Mouse (Mus musculus) urinary bladder, adult 18-20 months (tissue): Measurements from ENCODE around the gene Pom121l2.

Experiments used
- DNase-seq, 2 experiments: peaks; one replicate each; pipeline ENCODE4 v3.0.0; 2022; ENCODE audit warnings: low spot score in 2 of 2, mixed read lengths in 2 of 2

Gene Pom121l2

DNA sequence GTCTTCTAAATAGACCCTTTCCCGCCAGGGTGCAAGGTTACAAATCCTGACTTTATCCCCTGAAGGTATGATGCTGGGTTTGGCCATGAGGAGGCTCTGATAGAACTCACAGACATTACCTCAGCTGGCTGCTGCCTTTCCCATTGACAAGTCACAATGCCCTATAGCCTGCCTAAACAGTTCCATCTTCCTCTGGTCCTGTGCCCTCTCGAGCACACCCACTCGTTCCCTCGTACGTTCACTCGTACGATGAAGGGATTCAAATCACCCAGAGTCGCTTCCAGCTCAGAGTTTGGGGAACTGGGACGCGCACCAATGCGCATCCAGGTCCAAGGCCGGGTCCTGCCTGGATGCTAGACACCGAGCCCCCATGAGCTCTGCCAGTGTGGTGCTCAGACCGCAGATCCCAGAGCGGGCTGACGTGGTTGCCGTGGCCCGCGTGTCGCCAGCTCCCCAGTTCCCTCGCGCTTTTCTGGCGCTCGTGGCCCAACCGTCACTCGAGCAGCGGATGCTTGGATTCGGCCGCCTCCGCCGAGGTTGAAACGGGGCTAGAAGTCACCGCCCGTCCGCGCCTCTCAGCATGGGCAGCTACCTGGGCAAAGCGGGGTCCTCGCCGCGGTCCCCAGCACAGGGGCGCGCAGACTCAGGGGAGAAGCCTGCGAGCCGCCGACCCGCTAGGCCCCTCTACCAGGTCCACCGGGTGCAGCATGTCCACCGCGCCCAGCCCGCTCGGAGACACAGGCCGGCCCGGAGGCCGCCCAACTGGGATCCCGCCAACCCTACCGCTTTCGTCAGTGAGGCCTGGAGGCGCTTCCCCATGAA, at the start of gene Pom121l2:
Gene Pom121l2 (plus strand): TSS at position 214 of the 822 bp plus-strand sequence.
- peak; percentile 31 to 43 for DNase-seq

GRCm38 (mm10) chr13:21931740-21932139, 49.3 kb upstream of the Pom121l2 start:
- no peak for DNase-seq

DNA sequence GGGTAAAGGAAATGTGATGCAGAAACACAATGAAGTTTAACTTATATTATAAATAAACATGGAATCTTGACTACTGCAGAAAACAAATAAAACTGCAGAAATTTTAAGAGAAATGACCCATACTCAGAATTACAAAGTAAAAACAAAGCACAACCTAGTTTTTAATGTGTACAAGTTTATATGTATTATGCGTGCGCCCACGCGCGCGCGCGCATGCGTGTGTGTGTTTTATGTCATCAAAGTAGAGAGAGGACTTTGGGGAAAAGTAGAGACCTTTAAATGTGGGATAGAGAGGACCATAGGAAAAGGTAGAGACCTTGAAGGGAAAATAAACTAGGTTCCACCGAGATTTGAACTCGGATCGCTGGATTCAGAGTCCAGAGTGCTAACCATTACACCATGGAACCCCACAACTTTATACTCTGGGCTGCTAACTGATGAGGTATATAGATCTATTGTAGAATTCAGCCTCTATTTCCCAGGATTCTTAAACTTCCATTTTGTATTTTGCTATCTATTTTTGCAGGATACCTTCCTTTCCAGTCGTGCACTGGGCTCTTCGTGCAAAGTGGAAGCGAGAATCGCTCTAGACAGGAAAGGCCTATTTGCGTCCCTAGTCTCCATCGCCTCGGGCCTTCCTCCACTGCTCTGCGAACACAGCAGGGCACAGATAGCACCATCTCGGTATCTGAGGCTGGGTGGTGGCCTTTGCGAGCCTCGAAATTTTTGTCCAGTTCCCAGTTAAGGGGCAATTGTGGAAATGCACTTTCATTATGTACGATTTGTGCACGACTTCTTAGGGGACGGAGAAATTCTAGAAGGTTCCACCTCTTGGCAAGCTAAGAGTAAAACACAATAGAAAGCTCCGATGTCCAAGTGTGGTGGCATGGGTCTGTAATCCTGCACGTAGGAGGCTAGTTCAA, 47.1 kb upstream of the Pom121l2 start:
- DNase-seq = no peak

GRCm38 (mm10) chr13:21934982-21935791, 45.8 kb upstream of the Pom121l2 start:
- DNase-seq = peak in 1 of 2 experiments; percentile 21

- no peak for DNase-seq
Measured at GRCm38 (mm10) chr13:21935833-21936232, 45.2 kb upstream of the Pom121l2 start.

- no peak for DNase-seq
Measured at GRCm38 (mm10) chr13:21936968-21937367, 44.0 kb upstream of the Pom121l2 start.

DNA sequence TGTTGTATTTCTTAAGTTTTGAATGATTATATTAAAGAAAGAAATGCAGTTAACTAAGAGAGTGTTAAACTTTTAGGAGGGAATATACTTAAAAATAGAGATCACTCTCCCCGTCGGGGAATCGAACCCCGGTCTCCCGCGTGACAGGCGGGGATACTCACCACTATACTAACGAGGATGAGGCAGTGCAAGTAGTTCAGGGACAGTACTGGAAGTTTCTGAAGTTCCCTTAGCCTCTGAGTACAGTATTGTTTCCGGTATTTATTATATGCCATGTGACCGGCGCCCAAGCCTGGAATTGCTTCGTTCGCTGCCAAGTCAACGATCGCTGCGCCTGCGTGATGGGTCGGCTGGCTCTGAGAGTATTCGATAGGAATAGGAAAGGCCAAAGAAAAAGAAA, 40.8 kb upstream of the Pom121l2 start:
- peak; percentile 87 to 88 for DNase-seq

- peak; percentile 72 to 74 for DNase-seq
Measured at GRCm38 (mm10) chr13:21940811-21941321, 40.1 kb upstream of the Pom121l2 start.

DNA sequence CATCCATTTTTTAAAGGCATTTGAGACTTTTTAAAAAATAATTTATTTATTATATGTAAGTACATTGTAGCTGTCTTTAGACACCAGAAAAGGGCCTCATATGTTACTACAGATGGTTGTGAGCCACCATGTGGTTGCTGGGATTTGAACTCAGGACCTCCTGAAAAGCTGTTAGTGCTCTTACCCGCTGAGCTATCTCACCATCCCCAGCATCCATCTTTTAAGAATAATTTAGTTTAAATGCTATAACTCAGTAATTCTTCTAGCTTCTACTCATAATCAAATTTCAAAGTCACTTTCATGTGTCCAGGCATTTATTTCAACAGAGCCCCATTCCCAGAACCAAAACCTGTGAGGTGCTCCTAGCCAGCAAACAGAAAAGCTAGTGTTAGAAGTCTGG, 37.4 kb upstream of the Pom121l2 start:
- DNase-seq = no peak

DNA sequence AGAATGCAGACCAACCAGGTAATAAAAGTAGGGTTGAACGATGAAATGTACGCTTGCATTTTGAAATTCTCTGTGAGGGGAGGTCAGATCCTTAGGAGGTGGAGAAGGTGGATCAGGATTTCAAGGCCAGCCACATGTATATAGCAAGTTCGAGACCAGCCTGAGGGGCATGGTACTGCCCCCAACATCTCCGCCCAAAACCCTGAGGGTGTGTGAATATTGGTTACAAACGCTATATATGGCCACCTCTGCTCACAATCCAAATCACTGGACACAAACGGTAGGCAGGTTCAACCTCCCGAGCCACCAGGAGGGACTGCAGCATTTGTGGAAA, 36.4 kb upstream of the Pom121l2 start:
- DNase-seq = no peak

- peak; percentile 81 to 83 for DNase-seq
Measured at GRCm38 (mm10) chr13:21944926-21945740, 35.9 kb upstream of the Pom121l2 start, which contains the start of gene Zfp184. Gene Zfp184 (plus strand): TSS chr13:21945094.

GRCm38 (mm10) chr13:21969269-21969668, 11.7 kb upstream of the Pom121l2 start:
- no peak for DNase-seq

DNA sequence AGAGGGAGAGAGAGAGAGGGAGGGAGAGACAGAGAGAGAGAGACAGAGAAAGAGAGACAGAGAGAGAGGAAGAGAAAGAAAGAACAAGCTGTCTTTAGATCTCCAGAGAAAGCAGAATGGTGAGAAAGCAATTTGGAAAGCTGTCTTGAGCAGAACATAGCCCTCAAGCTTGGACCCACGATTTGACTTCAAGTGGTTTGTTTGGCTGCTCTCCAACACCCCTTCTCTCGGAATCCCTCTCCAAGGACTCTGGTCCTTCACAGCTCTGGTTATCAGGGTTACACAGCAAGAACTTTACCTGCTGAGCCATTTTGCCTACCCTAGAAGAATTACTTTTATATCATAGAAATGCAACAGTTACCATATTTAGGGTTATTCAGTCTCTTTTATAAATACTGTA, 11.2 kb upstream of the Pom121l2 start:
- no peak for DNase-seq

GRCm38 (mm10) chr13:21971641-21972040, 9.4 kb upstream of the Pom121l2 start:
- DNase-seq = no peak

DNA sequence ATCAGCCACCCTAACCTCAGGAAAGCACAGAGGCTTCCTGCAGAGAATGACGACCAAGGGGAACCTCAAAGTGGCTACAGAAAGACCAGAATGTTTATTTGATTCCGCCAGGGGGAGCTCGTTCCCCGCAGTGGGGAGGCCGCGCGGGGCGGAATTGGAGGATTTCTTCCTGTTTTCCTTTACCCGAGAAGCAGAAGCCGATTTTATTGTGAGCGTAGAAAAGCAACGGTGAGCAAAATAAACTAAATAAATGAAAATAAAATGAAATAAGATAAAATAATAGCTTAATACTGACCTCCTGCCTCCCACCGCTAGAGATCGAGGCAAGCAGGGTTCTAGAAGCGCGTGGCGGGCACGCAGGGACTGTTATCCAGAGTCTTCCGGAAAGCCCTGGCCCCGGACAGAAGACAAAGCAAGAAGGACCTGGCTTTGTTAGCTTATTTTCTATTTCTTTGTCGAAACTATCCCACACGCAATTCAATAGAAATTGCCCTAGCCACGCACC, 6.7 kb upstream of the Pom121l2 start:
- peak; percentile 84 for DNase-seq

GRCm38 (mm10) chr13:21974726-21975473, 6.1 kb upstream of the Pom121l2 start:
- peak; percentile 46 to 59 for DNase-seq

GRCm38 (mm10) chr13:21981803-21982193, 804 bp downstream of the Pom121l2 start:
- no peak for DNase-seq

DNA sequence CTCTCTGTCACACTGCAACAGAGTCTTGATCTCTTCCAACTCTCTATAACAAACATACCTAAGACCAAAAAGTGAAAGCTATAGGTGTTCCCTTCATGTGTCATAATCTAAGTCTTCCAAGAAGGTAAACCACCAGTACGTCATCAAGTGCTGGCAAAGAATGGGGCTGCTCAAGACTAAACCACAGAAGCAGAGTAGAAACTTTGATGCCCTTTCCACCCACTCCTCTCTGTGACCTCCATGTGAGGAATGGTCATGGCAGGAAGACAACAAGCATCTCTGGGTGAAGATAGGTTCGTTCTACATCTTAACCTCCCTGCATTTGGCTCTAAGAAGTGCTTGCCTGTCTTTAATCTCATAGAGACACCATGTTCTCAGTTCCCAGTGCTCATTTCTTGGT, 3.5 kb downstream of the Pom121l2 start:
- DNase-seq = no peak

DNA sequence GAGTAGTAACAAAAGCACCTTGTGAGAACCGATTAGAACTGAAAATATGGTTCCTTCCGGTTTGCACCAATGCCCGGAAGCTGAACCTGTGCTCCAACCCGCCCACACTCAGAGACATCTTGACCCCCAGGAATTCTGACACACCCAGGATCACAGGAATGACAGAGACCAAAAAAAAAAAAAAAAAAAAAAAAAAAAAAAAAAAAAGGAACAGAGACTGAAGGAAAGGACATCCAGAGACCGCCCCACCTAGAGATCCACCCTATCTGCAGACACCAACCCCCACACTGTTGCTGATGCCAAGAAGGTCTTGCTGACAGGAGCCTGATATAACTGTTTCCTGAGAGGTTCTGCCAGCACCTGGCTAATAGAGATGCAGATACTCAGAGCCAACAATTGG, 11.6 kb downstream of the Pom121l2 start:
- no peak for DNase-seq
